Mouse (Mus musculus): ENCODE measurements around the gene Rpa1. TPM values are rescaled to one million over a fixed set of nuclear protein-coding genes. Genes with fewer than 3 reads are reported as not detected.
A peak's percentile ranks its signal among the peaks of the same experiment; 100 is the strongest.

Gene Rpa1
- polyA plus RNA-seq, 1 experiment from 2014 or later, result 69.1 TPM

- 61% methylated on average over 8 of the region's 8 CpGs for WGBS
- Histone ChIP-seq H3K9me3 (no peaks in the 10 kb centered on the region), H3K9ac (replicated peaks) (0 out of 2 replicates have a peak overlapping the region, but pooled peaks have one; percentile 25), H3K4me2 (replicated peaks) (no peak overlapping the region), H3K4me1 (replicated peaks) (peaks cover 53% of the 10 kb centered on the region), H3K27ac (no peak overlapping the region), H3K36me3 (no peaks in the 10 kb centered on the region), H3K4me3 (replicated peaks) (no peak overlapping the region), H3K27me3 (no peaks in the 10 kb centered on the region; the same call in 1 of the 2 replicates)
- no peak for ATAC-seq
These were observed 77.7 kb downstream of the Rpa1 start for GRCm38 (mm10) chr11:75270276-75270984.

- Histone ChIP-seq H3K4me1 (replicated peaks) (peaks cover 47% of the 10 kb centered on the region), H3K4me3 (replicated peaks) (no peak overlapping the region), H3K36me3 (no peaks in the 10 kb centered on the region), H3K4me2 (replicated peaks) (no peak overlapping the region), H3K9ac (replicated peaks) (no peak overlapping the region), H3K27ac (no peak overlapping the region), H3K9me3 (no peaks in the 10 kb centered on the region), H3K27me3 (no peaks in the 10 kb centered on the region; the same call in 1 of the 2 replicates)
- no peak for ATAC-seq
- WGBS, result 87% methylated on average over 4 of the region's 4 CpGs
These were observed 78.9 kb downstream of the Rpa1 start for GRCm38 (mm10) chr11:75269213-75269612.

GRCm38 (mm10) chr11:75268492-75268891 lies 79.6 kb downstream of the Rpa1 start:
- H3K9ac ChIP-seq (replicated peaks), result no peak overlapping the region
- H3K36me3 ChIP-seq, result no peaks in the 10 kb centered on the region
- H3K9me3 ChIP-seq, result no peaks in the 10 kb centered on the region
- H3K27ac ChIP-seq, result no peak overlapping the region
- H3K4me3 ChIP-seq (replicated peaks), result no peak overlapping the region
- H3K4me2 ChIP-seq (replicated peaks), result no peak overlapping the region
- 73% methylated on average over 5 of the region's 5 CpGs for WGBS
- ATAC-seq, result no peak
- H3K4me1 ChIP-seq (replicated peaks), result peaks cover 49% of the 10 kb centered on the region
- H3K27me3 ChIP-seq, result no peaks in the 10 kb centered on the region; the same call in 1 of the 2 replicates

GRCm38 (mm10) chr11:75267826-75268281 lies 80.3 kb downstream of the Rpa1 start:
- Histone ChIP-seq H3K36me3 (no peaks in the 10 kb centered on the region), H3K9ac (replicated peaks) (0 out of 2 replicates have a peak overlapping the region, but pooled peaks have one; percentile 14), H3K9me3 (no peaks in the 10 kb centered on the region), H3K4me2 (replicated peaks) (no peak overlapping the region), H3K4me3 (replicated peaks) (no peak overlapping the region), H3K4me1 (replicated peaks) (peaks cover 49% of the 10 kb centered on the region), H3K27ac (peak overlapping the region; percentile 39; the same call in 1 of the 2 replicates), H3K27me3 (no peaks in the 10 kb centered on the region; the same call in 1 of the 2 replicates)
- WGBS, result 59% methylated on average over 9 of the region's 9 CpGs
- no peak for ATAC-seq

- 66% methylated on average over 15 of the region's 15 CpGs for WGBS
- Histone ChIP-seq H3K4me1 (replicated peaks) (peaks cover 61% of the 10 kb centered on the region), H3K9me3 (no peaks in the 10 kb centered on the region), H3K4me2 (replicated peaks) (no peak overlapping the region), H3K36me3 (no peaks in the 10 kb centered on the region), H3K27ac (no peak overlapping the region), H3K27me3 (no peaks in the 10 kb centered on the region), H3K9ac (replicated peaks) (no peak overlapping the region), H3K4me3 (replicated peaks) (no peak overlapping the region)
- no peak for ATAC-seq
These were observed 82.6 kb downstream of the Rpa1 start for GRCm38 (mm10) chr11:75265545-75265944.

- peaks cover 63% of the 10 kb centered on the region for H3K4me1 ChIP-seq (replicated peaks)
- H3K4me3 ChIP-seq (replicated peaks), result no peak overlapping the region
- H3K4me2 ChIP-seq (replicated peaks), result no peak overlapping the region
- H3K36me3 ChIP-seq, result no peaks in the 10 kb centered on the region
- H3K9me3 ChIP-seq, result no peaks in the 10 kb centered on the region
- H3K9ac ChIP-seq (replicated peaks), result 0 out of 2 replicates have a peak overlapping the region, but pooled peaks have one; percentile 7
- WGBS, result 86% methylated on average over 6 of the region's 6 CpGs
- no peak for ATAC-seq
- H3K27me3 ChIP-seq, result no peaks in the 10 kb centered on the region
- H3K27ac ChIP-seq, result peak overlapping the region; percentile 74; the same call in 1 of the 2 replicates
These were observed 83.6 kb downstream of the Rpa1 start for GRCm38 (mm10) chr11:75264550-75264949.

- WGBS, result 43% methylated on average over 6 of the region's 6 CpGs
- no peak overlapping the region for H3K4me3 ChIP-seq (replicated peaks)
- H3K27me3 ChIP-seq, result no peaks in the 10 kb centered on the region
- no peaks in the 10 kb centered on the region for H3K9me3 ChIP-seq
- peak; percentile 59 for ATAC-seq
- peaks cover 63% of the 10 kb centered on the region for H3K4me1 ChIP-seq (replicated peaks)
- H3K27ac ChIP-seq, result peak overlapping the region; percentile 74
- H3K9ac ChIP-seq (replicated peaks), result no peak overlapping the region
- no peaks in the 10 kb centered on the region for H3K36me3 ChIP-seq
- no peak overlapping the region for H3K4me2 ChIP-seq (replicated peaks)
These were observed 84.2 kb downstream of the Rpa1 start for GRCm38 (mm10) chr11:75263964-75264312.

GRCm38 (mm10) chr11:75263274-75263963 lies 84.7 kb downstream of the Rpa1 start:
- ATAC-seq, result 0 out of 2 replicates have a peak, but pooled peaks have one; percentile 8
- Histone ChIP-seq H3K36me3 (no peaks in the 10 kb centered on the region), H3K27me3 (no peaks in the 10 kb centered on the region), H3K4me3 (replicated peaks) (no peak overlapping the region), H3K27ac (peak overlapping the region; percentile 74), H3K4me1 (replicated peaks) (peaks cover 61% of the 10 kb centered on the region), H3K9me3 (no peaks in the 10 kb centered on the region), H3K4me2 (replicated peaks) (no peak overlapping the region), H3K9ac (replicated peaks) (peak overlapping the region; percentile 2; the same call in 1 of the 2 replicates)
- 55% methylated on average over 15 of the region's 15 CpGs for WGBS

GRCm38 (mm10) chr11:75262791-75263190 lies 85.3 kb downstream of the Rpa1 start:
- no peak for ATAC-seq
- Histone ChIP-seq H3K9me3 (no peaks in the 10 kb centered on the region), H3K27me3 (no peaks in the 10 kb centered on the region), H3K36me3 (no peaks in the 10 kb centered on the region), H3K9ac (replicated peaks) (0 out of 2 replicates have a peak overlapping the region, but pooled peaks have one; percentile 14), H3K4me2 (replicated peaks) (no peak overlapping the region), H3K27ac (peak overlapping the region; percentile 74), H3K4me3 (replicated peaks) (no peak overlapping the region), H3K4me1 (replicated peaks) (peaks cover 55% of the 10 kb centered on the region)
- 58% methylated on average over 5 of the region's 5 CpGs for WGBS

- H3K27ac ChIP-seq, result peak overlapping the region; percentile 74; the same call in 1 of the 2 replicates
- H3K4me3 ChIP-seq (replicated peaks), result no peak overlapping the region
- no peak overlapping the region for H3K4me2 ChIP-seq (replicated peaks)
- 85% methylated on average over 3 of the region's 3 CpGs for WGBS
- H3K27me3 ChIP-seq, result no peaks in the 10 kb centered on the region
- peaks cover 53% of the 10 kb centered on the region for H3K4me1 ChIP-seq (replicated peaks)
- no peaks in the 10 kb centered on the region for H3K36me3 ChIP-seq
- H3K9ac ChIP-seq (replicated peaks), result no peak overlapping the region
- H3K9me3 ChIP-seq, result no peaks in the 10 kb centered on the region
- no peak for ATAC-seq
These were observed 85.9 kb downstream of the Rpa1 start for GRCm38 (mm10) chr11:75262181-75262580.

- Histone ChIP-seq H3K4me1 (replicated peaks) (peaks cover 53% of the 10 kb centered on the region), H3K36me3 (no peaks in the 10 kb centered on the region), H3K4me3 (replicated peaks) (no peak overlapping the region), H3K27me3 (no peaks in the 10 kb centered on the region), H3K27ac (no peak overlapping the region), H3K9me3 (no peaks in the 10 kb centered on the region), H3K4me2 (replicated peaks) (no peak overlapping the region), H3K9ac (replicated peaks) (no peak overlapping the region)
- no peak for ATAC-seq
- WGBS, result 75% methylated on average over 4 of the region's 4 CpGs
These were observed 86.4 kb downstream of the Rpa1 start for GRCm38 (mm10) chr11:75261730-75262129.

- no peaks in the 10 kb centered on the region for H3K9me3 ChIP-seq
- 91% methylated on average over 2 of the region's 2 CpGs for WGBS
- no peak overlapping the region for H3K4me3 ChIP-seq (replicated peaks)
- no peak overlapping the region for H3K4me2 ChIP-seq (replicated peaks)
- H3K27me3 ChIP-seq, result no peaks in the 10 kb centered on the region
- H3K27ac ChIP-seq, result no peak overlapping the region
- no peak for ATAC-seq
- no peak overlapping the region for H3K9ac ChIP-seq (replicated peaks)
- H3K36me3 ChIP-seq, result no peaks in the 10 kb centered on the region
- H3K4me1 ChIP-seq (replicated peaks), result peaks cover 53% of the 10 kb centered on the region
These were observed 87.1 kb downstream of the Rpa1 start for GRCm38 (mm10) chr11:75261016-75261415.
